Mouse (Mus musculus) CH12.LX (cell line): ENCODE results near the gene Cinp.

ENCODE experiments used
- CTCF ChIP-seq, 2 experiments: IDR thresholded peaks in 1 of 2; conservative IDR thresholded peaks in 1 of 2; 2 replicates each; pipeline ENCODE4 v1.5.1; 2011 to 2012; ENCODE audit warnings: low read depth in 2 of 2, low read length in 2 of 2, improper control_type of control experiment in 1 of 2, inconsistent platforms in 1 of 2, mild to moderate bottlenecking in 1 of 2, moderate library complexity in 1 of 2
- MXI1 ChIP-seq: IDR thresholded peaks from 2 replicates; pipeline ENCODE4 v1.6.1; 2011; ENCODE audit warnings: mild to moderate bottlenecking, low read depth, low read length, improper control_type of control experiment
- POLR2A ChIP-seq: IDR thresholded peaks from 2 replicates; pipeline ENCODE4 v1.6.1; 2011; ENCODE audit warnings: low read depth, mild to moderate bottlenecking, improper control_type of control experiment, low read length
- RAD21 ChIP-seq: IDR thresholded peaks from 2 replicates; pipeline ENCODE4 v1.6.1; 2011; ENCODE audit warnings: low read depth, mild to moderate bottlenecking, low read length, improper control_type of control experiment, moderate library complexity
- TCF12 ChIP-seq: IDR thresholded peaks from 2 replicates; pipeline ENCODE4 v1.6.1; 2014; ENCODE audit warnings: low read depth, mild to moderate bottlenecking, inconsistent platforms, low read length, improper control_type of control experiment

DNA sequence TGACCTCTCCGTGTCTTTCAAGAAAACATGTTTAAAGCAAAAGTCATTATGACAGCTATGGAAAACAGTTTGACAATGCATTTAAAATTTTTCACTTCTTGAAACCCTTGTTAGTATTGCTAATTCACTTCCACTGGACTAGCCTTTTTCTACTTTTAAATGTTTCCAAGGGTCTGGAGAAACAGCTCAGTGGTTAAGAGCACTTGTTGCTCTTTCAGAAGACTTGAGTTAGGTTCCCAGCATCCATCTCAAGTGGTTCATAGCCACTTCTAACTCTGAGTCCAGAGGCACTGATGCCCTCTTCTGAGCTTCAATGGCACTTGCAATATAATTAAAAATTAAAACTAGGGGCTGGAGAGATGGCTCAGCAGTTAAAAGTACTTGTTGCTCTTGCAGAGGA, 2.9 kb upstream of the Cinp start:
- TF ChIP-seq MXI1 (no peak), POLR2A (no peak), RAD21 (no peak), TCF12 (no peak), CTCF (conservative IDR thresholded peaks at IDR 0.05 in 1 of 2, IDR thresholded peaks at IDR 0.05 in 1 of 2; ENCODE audit: low read depth in 2 of 2, low read length in 2 of 2) (no peak)
